Mouse (Mus musculus) liver, adult 10 weeks (tissue): ENCODE results near the gene Itprid2. TPM values are rescaled to one million over a fixed set of nuclear protein-coding genes. Genes with fewer than 3 reads are reported as not detected.

Experiments
- polyA plus RNA-seq: library from polyadenylated mRNA; stranded (reverse); fragments of 350-450 nt; fragmentation: Illumina TruSeq; extraction: RNeasy Lipid Tissue Mini Kit (QIAGEN cat#74804); gene quantifications from one replicate; pipeline ENCODE4 v1.2.3, GENCODE M21; 2014; ENCODE audit warnings: low read depth, low replicate concordance

The Itprid2 gene
- 31.3 TPM for polyA plus RNA-seq

DNA sequence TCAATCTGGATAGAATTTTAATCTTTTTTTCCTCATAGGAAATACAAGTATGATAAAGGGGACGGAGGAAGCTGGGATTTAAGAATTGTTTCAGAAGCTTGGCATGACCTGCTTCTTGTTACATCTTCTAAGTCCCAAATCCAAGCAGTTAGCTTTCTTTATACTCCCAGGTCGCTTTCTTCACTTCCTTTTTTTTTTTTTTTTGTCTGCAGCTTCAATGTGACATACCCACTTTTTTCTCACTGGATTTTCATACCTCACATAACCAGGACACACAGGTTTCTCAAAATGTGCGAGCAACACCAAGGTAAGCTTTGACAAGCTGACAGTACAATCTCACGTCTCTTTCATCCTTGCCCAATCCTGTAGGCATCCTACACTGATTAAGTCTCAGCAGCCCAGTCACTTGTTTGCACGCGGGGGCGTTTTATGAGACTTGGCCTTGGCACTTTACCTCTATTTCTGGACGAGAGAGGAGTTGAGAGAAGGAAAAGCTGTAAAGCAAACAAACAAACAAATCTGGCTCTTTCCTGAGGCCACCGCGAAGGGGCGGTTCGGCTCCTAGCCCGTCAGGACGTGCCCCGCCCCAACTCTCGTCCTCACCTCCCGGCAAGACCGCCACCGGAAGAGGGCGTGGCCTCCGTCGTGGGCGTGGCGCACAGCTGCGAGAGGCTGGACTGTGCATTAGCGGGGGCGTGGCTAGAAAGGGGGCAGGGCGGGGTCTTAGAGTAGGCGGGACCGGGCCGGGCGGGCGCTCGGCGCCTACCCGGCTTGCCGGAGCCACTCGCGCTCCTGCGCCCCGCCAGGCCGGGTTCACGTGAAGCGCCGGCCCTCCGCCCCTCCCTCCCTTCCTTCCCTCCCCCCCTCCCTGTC is at the start of gene Itprid2:
Gene Itprid2, plus strand, starts transcription at position 825 of the 873 bp plus-strand sequence.

DNA sequence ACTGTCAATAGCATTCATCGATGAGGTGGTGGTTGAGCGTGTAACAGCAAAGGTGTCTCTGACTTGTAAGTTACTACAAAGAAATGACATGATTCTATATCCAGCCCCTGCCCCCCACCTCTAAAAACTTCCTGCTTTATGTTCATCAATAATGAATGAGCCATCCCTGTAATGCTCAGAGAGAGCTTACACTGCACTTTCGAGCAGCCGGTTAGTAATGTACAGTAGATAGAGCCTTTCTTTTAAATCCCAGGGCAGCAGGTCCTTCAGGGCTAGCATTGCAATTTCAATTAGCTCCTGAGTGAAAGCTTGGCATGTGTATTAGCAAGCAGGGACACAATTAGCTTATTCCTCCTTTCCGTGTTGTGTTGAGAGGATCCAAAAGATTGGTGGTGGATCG is 72.4 kb downstream of the Itprid2 start, which contains the start of gene Ppp1r1c:
Gene Ppp1r1c, plus strand, starts transcription at position 206 of the 400 bp plus-strand sequence.

Other genes starting within 250 kb of the Itprid2 start
- not detected for gene Neurod1, start 178.6 kb upstream of the Itprid2 start, polyA plus RNA-seq
- 6.7 TPM for gene Cerkl, start 178.6 kb upstream of the Itprid2 start, polyA plus RNA-seq
- gene Ppp1r1c, start 72.4 kb downstream of the Itprid2 start, polyA plus RNA-seq = not detected